Mouse (Mus musculus): ENCODE results near the gene Crocc. TPM values are rescaled to one million over a fixed set of nuclear protein-coding genes. Genes with fewer than 3 reads are reported as not detected.

Crocc gene
- total RNA-seq, 2 experiments from 2014 or later: 36.3 to 41.7 TPM

DNA sequence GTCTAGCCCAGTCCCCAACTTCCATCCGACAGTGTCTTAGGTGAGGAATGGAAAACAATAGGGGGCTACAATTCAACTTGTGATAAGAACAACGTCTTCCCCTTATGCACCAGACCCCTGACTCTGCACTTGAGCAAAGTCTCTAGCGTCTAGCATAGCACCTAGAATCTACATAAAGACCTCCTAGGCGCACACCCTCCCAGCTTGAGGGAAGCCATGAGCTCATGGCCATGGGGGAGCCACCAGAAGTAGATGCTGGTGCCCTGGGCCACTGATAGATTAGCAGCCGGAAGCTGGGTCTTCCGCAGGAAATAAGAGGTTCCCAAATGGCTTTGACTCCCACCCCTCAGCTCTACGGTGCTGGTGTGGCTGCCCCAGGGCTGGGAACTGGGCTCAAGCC, 72.9 kb downstream of the Crocc start:
- no peak for DNase-seq (ENCODE audit: low spot score in 2 of 2)

DNA sequence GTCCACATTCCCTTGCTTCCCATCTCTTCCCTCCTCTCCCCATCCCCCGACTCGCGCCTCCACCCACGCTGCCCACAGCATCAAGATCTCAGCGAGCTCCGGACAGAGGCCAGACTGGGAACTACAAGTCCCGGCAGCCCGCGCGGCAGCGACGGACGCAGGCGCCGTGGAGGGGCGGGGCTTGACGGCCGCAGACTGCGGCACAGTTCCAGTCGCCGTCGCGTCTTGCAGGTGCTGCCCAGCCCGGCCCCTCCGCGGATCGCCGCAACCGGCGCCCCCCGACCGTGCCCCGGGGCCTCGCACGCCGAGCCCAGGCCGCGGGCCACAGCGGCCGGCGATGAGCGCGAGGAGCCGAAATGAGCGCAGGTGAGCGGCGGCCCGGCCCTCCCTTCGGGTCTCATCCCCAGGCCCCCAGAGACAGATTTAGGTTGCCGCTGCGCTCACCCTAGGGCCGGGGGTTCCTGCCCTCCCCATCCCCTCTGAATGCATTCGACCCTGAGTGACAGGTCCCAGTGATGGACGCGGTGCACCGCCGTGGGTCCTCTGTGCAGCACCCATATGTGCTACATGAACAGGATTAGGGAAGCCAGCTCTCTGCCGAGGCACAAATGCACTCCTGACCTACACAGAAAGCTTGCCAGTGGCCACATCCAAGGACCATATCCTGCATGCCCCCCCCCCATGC, 73.5 kb downstream of the Crocc start, which contains the start of gene Atp13a2:
Gene Atp13a2 (plus strand): TSS at position 163 of the 685 bp plus-strand sequence.
- DNase-seq (ENCODE audit: low spot score in 2 of 2): peak; percentile 92 to 93

DNA sequence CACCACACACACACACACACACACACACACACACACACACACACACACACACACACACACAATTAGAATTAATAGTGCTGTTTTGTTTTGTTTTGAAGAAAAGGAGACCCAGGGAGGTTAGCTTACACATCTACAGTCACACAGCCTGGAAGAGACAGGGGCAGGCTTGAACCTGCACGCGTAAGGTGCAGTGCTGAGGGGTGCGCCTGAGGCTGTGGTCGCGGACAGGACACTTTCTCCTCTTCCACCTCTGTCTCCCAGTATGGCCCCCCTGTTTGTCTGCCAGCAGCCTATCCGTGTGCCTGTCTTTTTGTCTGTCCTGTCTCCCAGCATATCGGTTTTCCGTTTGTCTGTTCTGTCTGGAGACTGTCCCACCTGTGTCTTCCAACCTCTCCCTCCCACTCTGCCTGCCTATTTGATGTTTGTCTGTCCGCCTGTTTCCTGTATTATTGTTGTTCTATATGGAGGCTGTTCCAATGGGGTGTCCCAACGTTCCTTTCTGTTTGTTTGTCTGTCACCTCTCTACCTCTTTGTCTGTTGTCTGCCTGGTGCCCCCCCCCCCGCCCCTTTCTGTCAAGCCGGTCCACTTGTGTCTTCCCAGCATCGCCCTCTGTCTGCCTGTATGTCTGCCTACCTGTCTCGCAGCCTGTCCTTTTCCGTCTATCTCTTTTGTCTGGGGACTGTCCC, 74.2 kb downstream of the Crocc start:
- no peak for DNase-seq (ENCODE audit: low spot score in 2 of 2)

DNA sequence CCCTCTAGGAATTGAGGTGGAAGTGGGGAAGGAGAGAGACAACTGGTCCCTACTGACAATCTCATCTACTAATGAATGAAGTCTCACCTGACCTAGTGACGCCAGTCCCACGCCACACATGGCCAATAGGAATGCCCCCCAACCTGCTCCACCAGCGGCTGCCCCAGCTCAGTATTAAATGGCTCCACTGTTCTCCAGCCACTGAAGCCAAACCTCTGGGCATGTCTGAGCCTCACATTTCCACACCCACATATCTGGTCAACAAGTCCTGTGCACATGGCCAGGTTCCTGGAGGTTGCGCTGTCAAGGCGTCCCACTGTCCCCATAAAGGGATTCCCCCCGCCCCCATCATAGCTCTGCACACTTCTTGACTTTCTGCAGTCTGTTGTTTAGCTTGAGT, 75.8 kb downstream of the Crocc start:
- no peak for DNase-seq (ENCODE audit: low spot score in 2 of 2)

DNA sequence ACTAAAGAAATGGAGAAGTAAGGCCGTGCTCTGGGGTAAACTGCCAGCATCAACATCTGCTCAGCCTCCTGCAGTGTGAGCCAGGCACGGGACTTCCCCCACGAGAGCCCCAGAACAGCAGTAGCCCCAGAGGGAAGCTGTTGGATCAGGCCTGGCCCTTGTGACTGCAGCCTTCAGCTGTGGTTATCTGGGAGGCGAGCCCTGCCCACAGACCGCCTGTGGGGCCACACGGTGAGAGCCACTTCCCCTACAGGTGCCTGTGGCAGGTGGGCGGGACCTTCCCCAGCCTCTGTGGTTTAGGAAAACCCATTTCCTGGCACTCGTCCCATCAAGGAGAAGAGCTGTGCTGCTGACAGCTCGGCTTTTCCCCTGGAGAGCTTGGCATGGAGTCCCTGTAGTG, 76.9 kb downstream of the Crocc start:
- peak in 1 of 2 experiments; percentile 54 for DNase-seq (ENCODE audit: low spot score in 2 of 2)

DNA sequence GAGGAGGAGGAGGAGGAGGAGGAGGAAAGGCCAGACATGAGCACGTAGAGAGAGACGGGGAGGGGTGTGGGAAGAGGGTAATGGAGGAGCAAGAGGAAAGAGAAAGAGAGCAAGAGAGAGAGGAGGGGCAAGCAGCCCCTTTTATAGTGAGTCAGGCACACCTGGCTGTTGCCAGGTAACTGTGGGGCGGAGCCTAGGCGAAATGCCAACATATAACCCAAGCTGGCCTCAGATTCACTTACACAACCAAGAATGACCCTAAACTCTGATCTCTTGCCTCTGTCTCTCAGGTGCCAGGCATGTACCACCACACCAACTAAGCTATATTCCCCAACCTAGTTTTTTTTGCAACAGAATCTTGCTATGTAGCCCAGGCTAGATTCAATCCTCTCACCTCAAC, 77.5 kb downstream of the Crocc start:
- DNase-seq (ENCODE audit: low spot score in 2 of 2): no peak

DNA sequence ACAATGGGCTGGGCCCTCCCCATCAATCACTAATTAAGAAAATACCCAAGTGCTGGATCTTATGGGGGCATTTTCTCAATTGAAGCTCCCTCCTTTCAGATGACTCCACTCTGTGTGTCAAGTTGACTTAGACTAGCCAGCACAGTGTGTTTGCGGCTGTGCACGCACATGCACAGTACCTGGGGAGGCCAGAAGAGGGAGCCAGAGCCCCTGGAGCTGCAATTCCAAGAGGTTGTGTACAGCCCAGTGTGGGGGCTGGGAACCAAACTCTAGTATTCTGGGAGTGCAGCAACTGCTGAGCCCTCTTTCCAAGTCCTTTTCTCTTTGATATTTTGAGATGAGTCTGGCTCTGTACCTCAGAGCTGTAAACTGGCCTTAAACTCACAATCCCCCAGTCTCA, 78.7 kb downstream of the Crocc start:
- DNase-seq (ENCODE audit: low spot score in 2 of 2): no peak

DNA sequence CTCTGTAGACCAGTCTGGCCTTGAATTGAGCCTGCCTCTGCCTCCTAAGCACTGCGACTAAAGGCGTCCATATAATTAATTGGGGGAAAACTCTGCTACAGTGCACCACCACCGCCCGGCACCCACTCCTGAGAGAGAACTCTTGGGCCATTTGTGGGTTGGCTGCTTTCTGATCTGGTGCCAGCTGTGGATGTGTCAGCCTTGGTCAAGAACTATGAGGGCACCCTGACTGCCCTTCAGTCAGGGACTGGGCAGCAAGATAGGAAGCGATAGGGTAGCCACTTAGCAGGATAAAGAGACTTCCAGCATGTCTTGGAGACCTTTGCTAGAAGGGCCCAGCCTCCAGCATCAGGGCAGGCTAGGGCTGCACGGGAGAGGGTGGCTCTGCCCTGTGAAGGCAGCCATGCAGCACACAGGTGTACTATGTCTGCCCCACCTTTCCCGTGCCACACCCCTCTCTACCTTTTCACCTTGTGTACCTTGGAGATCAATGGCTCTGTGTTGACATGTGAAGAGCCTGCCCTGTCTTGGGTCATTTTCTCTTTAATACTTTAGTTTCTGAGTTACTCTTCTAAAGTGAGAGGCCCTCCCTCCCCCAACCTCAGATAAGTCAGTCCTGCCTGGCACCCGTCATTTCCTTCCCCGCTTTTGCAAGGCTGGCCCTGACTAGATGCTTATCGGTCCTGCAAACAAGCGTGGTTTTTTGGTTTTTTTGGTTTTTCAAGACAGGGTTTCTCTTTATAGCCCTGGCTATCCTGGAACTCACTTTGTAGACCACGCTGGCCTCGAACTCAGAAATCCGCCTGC, 82.3 kb downstream of the Crocc start:
- no peak for DNase-seq (ENCODE audit: low spot score in 2 of 2)

DNA sequence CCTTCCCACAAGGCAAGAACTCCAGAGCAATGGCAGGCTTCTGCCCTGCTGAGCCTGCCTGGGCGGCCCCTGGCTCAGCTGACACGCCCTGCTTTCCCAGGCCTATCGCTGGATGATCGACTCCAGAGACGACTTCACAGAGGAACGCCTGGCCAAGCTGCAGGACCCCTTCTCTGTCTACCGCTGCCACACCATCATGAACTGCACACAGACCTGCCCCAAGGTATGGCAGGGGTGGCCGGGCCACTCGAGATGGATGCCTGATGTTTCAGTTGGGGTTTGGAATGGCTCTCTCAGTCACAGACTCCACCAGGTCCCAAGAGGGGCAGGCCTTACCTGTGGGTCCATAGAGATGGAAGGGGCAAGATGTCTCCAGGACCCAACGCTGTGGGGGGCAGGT, 83.1 kb downstream of the Crocc start:
- no peak for DNase-seq (ENCODE audit: low spot score in 2 of 2)

DNA sequence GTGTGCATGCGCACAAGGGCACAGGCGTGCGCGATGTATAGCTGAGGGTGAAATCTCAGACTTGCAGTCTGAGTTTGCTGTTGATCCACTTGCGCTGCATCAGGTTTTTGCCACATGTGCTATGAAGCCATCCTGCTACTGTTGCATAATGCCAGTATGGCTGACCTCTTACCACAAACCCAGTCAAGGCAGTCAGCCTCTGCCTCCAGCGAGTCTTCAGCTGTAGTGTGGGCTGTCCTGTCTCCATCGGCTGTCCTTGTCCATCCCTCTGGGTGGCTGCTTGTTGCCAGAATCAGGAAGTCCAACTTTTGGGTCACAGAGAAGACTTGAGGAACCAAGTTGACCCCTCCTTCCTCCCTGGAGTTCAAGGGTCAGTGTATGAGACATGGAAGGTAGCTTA, 85.0 kb downstream of the Crocc start:
- DNase-seq (ENCODE audit: low spot score in 2 of 2): no peak

DNA sequence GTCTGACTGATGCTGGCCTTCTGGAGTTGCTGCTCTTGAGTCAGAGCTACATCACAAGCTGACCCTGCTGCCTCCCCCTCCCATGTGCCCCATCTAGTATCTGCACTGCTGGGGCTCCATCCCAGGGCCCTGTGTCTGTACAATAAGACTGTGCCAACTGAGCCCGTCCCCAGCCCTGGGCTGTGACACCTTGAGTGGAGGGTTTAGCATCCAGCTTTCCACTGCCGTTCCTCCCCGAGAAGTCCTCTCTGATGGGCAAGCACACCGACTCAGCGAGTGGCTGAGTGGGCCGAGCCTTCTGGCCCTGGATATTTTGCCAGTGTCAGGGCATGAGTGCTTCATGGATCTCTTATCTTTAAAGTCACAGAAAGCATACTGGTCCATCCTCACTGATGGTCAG, 85.9 kb downstream of the Crocc start:
- DNase-seq (ENCODE audit: low spot score in 2 of 2): no peak

DNA sequence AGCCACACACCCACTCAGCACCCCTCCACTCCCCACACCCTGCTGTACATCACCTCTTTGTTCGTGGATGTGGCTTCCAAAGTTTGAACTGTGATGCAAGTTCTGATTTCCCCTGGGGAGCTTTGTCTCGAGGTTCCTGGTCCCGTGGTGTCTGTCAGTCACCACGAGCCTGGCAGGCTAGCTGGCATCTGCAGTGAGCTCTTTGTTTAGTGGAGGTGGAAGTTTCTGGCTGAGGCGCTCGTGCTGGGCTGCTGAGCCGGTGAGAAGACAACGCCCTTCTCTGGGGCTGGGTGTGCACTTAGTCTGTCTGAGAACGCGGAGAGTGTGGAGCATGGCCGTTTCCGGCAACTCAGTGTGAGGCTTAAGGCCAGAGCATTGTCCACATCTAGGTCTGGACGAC, 88.7 kb downstream of the Crocc start:
- no peak for DNase-seq (ENCODE audit: low spot score in 2 of 2)

DNA sequence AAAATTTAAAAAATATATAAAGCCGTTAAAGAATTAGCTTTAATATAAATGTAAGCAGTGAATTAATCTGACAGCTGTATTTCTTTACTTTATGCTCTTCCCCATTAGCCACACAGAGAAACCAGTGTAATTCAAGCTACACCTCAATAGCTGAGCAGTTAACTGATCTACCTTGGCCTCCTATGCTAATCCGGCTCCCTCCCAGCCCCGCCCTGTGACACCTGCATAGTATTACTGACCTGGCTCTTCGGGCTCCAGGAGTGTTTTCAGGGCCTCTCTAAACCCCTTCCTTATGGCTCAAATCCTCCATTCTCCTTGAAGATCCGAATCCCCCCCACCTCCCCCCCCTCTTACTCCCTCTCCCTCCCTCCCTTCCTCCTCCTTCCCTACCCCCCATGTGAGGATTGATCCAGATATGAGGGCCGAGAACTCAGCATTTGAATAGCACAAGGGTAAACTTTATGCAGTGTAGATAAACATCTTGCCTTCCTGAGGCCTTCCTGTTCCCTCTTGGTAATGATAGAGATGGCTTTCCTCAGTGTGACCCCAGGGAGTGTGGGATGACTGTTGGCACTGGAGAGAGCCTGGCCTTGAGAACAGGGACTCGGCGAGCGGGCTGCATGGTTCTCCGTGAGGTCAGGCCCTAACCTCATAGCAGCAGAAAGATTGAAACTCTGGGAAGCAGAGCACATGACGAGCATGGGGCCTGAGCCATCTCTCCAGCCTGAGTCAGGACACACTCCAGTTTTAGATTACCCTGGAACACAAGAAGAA, 92.8 kb downstream of the Crocc start:
- DNase-seq (ENCODE audit: low spot score in 2 of 2): no peak

Other genes starting within 250 kb of the Crocc start
- gene Padi3, start 249.9 kb downstream of the Crocc start, total RNA-seq (2021): not detected
- not detected for gene Padi1, start 214.8 kb downstream of the Crocc start, total RNA-seq (2021)
- gene Padi2, start 154.2 kb downstream of the Crocc start, total RNA-seq (2021): 10 to 100 TPM; 12.0 to 16.8 TPM
- gene Sdhb, start 99.3 kb downstream of the Crocc start, total RNA-seq (2021): 100 to 1,000 TPM; 190 to 198 TPM
- gene Atp13a2, start 73.7 kb downstream of the Crocc start, total RNA-seq (2021): 100 to 1,000 TPM; 206 to 215 TPM
- 10 to 100 TPM; 11.3 to 14.1 TPM for gene Mfap2, start 50.1 kb downstream of the Crocc start, total RNA-seq (2021)
- gene Necap2, start 17.8 kb upstream of the Crocc start, total RNA-seq (2021): 10 to 100 TPM; 40.9 to 52.0 TPM
- gene Spata21, start 27.8 kb upstream of the Crocc start, total RNA-seq (2021): under 1 TPM; 0.24 to 0.37 TPM
- gene Szrd1, start 79.2 kb upstream of the Crocc start, total RNA-seq (2021): 10 to 100 TPM; 49.8 to 63.7 TPM
- gene Fbxo42, start 87.4 kb upstream of the Crocc start, total RNA-seq (2021): 10 to 100 TPM; 22.6 to 24.9 TPM
- 1 to 10 TPM; 2.8 to 3.1 TPM for gene Rsg1, start 153.4 kb upstream of the Crocc start, total RNA-seq (2021)
- gene Arhgef19, start 178.9 kb upstream of the Crocc start, total RNA-seq (2021): 10 to 100 TPM in 1 of 2 experiments, 1 to 10 TPM in 1; 9.7 to 11.7 TPM
- gene Epha2, start 240.7 kb upstream of the Crocc start, total RNA-seq (2021): 1 to 10 TPM; 1.8 to 2.0 TPM

Measured in layer of hippocampus, postnatal 14 days (tissue).